Mouse (Mus musculus) lung, postnatal 0 days (tissue): ENCODE measurements at regions not wholly inside any gene's neighbourhood (a gene's known extent, or its start where the extent isn't known, plus 50 kb on each side); places are given as distances from the start of the nearest gene placed in this dataset.

ENCODE experiments used
- ATAC-seq: fragments of 200-750 bp; cut with Nextera tagmentation; 2 replicates; pipeline ENCODE4 v1.8.0; 2017; ENCODE audit warnings: moderate library complexity
- DNase-seq: peaks from one replicate; pipeline ENCODE4 v3.0.0-alpha.2; 2016; ENCODE audit warnings: low spot score
- H3K27ac ChIP-seq: fragments of 300-500 bp; sonication (generic); 2 replicates; pipeline ENCODE4 v1.5.1; 2014; ENCODE audit warnings: antibody characterized with exemption, mild to moderate bottlenecking, low read length, mixed read lengths
- H3K27me3 ChIP-seq: fragments of 300-500 bp; sonication (generic); replicated peaks from 2 replicates; pipeline ENCODE4 v1.6.1; 2014; ENCODE audit warnings: low read length, mixed read lengths; ENCODE audit not compliant: insufficient read depth
- H3K36me3 ChIP-seq: fragments of 300-500 bp; sonication (generic); 2 replicates; pipeline ENCODE4 v1.6.1; 2014; ENCODE audit warnings: low read length, mixed read lengths; ENCODE audit not compliant: insufficient read depth
- H3K4me1 ChIP-seq: fragments of 300-500 bp; sonication (generic); 2 replicates; pipeline ENCODE4 v1.6.1; 2014; ENCODE audit warnings: antibody characterized with exemption, low read depth, low read length, mixed read lengths; ENCODE audit not compliant: insufficient read depth
- H3K4me2 ChIP-seq: fragments of 300-500 bp; sonication (generic); replicated peaks from 2 replicates; pipeline ENCODE4 v1.6.1; 2014; ENCODE audit warnings: low read depth, mild to moderate bottlenecking, low read length, moderate library complexity, mixed read lengths
- H3K4me3 ChIP-seq: fragments of 300-500 bp; sonication (generic); 2 replicates; pipeline ENCODE4 v1.5.1; 2014; ENCODE audit warnings: low read depth, low read length
- H3K9ac ChIP-seq: fragments of 300-500 bp; sonication (generic); replicated peaks from 2 replicates; pipeline ENCODE4 v1.6.1; 2014; ENCODE audit warnings: low read depth, mild to moderate bottlenecking
- H3K9me3 ChIP-seq: fragments of 300-500 bp; sonication (generic); 2 replicates; pipeline ENCODE4 v1.6.1; 2016; ENCODE audit warnings: low read length, mixed read lengths
- CTCF ChIP-seq: IDR thresholded peaks from 2 replicates; pipeline ENCODE4 v1.5.1; 2016; ENCODE audit warnings: antibody characterized with exemption, mild to moderate bottlenecking
- EP300 ChIP-seq: IDR thresholded peaks from 2 replicates; pipeline ENCODE4 v1.6.1; 2016; ENCODE audit warnings: antibody characterized with exemption, mild to moderate bottlenecking, control low read depth
- WGBS: fragments of 180-500 bp; shearing (Covaris S2); extraction: QIAGEN DNeasy Blood & Tissue Kit; methylation state at CpG from one replicate; pipeline ENCODE4 v1.1.7; 2014; 5-methylcytosine and 5-hydroxymethylcytosine counted together

DNA sequence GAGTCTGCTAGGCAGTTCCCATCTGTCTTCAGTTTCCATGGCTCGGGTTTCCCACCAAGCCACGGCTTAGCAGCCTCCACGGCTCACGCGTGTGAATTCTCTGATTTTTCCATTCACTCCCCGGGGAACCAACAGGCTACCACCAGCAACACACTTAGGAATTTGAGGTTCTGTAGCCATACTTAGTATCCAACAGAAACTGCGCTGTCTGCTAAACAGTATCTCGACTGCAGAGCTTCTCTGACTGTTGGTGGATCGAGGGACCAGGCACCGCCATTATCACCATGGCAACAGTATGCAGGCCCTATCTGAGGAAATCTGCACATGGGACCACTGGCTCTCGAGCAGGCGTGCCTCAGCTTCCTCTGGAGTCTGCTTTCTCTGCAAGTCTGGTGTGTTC is 574.4 kb downstream of the Dok5 start:
- Histone ChIP-seq H3K4me1 (no peaks in the 10 kb centered on the region), H3K27me3 (no peaks in the 10 kb centered on the region), H3K36me3 (no peaks in the 10 kb centered on the region), H3K9me3 (no peaks in the 10 kb centered on the region), H3K9ac (no peak overlapping the region), H3K27ac (no peak overlapping the region), H3K4me2 (no peak overlapping the region), H3K4me3 (no peak overlapping the region)
- DNase-seq (no peak), ATAC-seq (no peak)
- 56% methylated on average over 12 of the region's 12 CpGs for WGBS
- TF ChIP-seq EP300: no peak
- no peak for TF ChIP-seq CTCF

DNA sequence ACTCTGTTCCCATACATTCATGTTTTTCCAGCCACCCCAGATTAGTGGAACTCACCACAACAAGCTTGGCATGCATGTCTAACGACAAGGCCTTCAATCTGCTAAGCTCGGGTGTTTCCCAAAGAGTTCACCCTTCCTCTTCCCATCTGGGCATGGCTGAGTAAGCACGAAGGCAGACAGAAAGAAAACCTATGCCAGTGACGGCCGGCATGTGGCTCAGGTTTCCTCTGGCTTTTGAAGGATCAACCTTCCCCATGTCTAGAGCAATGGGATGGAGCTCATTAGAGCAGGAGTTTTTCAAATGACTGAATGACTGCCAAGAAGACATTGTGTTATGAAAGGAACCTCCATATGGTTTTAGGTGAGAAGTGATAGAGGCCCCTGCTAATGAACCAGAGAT is 566.9 kb downstream of the Dok5 start:
- DNase-seq (no peak), ATAC-seq (no peak)
- no peak overlapping the region for H3K9ac ChIP-seq
- H3K36me3 ChIP-seq: no peaks in the 10 kb centered on the region
- TF ChIP-seq CTCF (no peak), EP300 (no peak)
- H3K27ac ChIP-seq: no peak overlapping the region
- H3K4me2 ChIP-seq: no peak overlapping the region
- no peak overlapping the region for H3K4me3 ChIP-seq
- H3K9me3 ChIP-seq: no peaks in the 10 kb centered on the region
- H3K4me1 ChIP-seq: no peaks in the 10 kb centered on the region
- 55% methylated on average over 5 of the region's 5 CpGs for WGBS
- no peaks in the 10 kb centered on the region for H3K27me3 ChIP-seq

DNA sequence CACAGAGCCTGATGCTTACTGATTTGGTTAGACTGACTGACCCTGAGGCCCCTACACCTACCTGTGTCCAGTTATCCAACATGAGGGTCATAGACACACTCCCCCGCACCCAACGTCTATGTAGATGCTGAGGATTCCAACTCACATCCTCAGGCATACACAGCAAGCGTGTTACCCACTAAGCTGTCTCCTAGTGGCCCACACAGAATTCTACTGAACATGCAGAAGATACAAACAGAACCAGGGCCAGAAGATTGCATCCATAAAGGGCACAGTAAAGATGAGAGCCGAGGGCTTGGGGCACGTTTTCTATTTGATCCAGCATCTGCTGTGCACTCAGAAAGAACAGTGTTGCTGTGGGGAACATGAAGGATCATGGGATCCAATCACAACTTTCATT is 564.0 kb downstream of the Dok5 start:
- no peak overlapping the region for H3K9ac ChIP-seq
- no peaks in the 10 kb centered on the region for H3K9me3 ChIP-seq
- no peaks in the 10 kb centered on the region for H3K27me3 ChIP-seq
- H3K36me3 ChIP-seq: no peaks in the 10 kb centered on the region
- no peak overlapping the region for H3K4me2 ChIP-seq
- TF ChIP-seq CTCF (no peak), EP300 (no peak)
- DNase-seq (no peak), ATAC-seq (no peak)
- H3K4me1 ChIP-seq: no peaks in the 10 kb centered on the region
- no peak overlapping the region for H3K4me3 ChIP-seq
- H3K27ac ChIP-seq: no peak overlapping the region
- WGBS: 80% methylated on average over 5 of the region's 5 CpGs

DNA sequence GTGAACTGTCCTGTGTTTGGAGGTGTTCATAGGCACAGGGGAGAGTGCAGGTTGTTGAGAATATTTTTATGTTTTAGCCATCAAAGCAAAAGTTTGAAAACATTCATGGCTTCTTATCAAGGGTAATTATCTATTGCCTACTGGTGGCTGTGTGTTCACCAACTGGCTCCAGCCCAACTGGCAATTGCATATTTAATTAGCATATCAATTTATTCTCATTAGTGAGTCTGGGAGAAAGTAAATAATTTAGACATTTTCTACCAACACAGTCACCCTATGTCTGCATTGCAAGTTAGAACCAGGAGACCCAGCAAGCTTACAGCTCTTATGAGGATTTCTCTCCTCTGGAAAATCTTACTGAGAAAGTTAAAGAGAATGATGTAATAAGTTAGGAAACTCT is 561.0 kb downstream of the Dok5 start:
- no peak overlapping the region for H3K4me3 ChIP-seq
- TF ChIP-seq EP300 (no peak), CTCF (no peak)
- H3K36me3 ChIP-seq: no peaks in the 10 kb centered on the region
- no peaks in the 10 kb centered on the region for H3K9me3 ChIP-seq
- H3K9ac ChIP-seq: no peak overlapping the region
- no peak for ATAC-seq
- no peaks in the 10 kb centered on the region for H3K27me3 ChIP-seq
- no peak overlapping the region for H3K27ac ChIP-seq
- DNase-seq: no peak
- no peak overlapping the region for H3K4me2 ChIP-seq
- no peaks in the 10 kb centered on the region for H3K4me1 ChIP-seq

DNA sequence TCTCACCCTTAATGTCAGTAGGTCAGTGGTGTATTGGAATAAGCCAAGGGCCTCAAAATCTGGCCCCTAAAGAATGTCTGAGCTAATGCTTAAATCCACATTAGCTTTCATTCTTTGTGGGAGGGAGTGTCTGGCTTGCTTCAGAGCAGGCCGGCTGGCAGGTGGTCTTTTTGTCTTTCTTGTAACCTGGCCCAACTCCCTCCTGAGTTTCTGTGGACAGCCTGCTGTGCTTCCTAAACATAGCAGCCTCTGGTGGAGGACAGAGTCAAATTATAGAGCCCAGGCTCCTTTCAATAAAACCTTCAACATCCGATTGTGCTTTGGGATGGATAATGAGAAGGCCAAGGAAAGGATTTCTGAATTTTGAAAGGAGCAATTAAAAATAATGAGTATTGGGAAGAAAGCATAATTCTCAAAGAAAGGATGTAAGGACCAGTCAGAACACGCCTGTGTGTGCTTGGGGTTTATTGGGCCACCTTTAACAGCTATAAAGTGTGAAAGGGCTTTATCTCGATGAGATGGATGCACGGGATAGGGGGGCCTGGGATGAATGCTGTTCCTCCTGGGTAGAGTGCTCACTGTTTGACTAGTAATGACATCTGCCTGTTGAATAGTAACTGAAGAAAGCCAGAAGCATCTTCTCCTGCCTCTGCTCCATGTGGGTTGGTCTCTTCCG is 554.2 kb downstream of the Dok5 start:
- no peaks in the 10 kb centered on the region for H3K9me3 ChIP-seq
- ATAC-seq: no peak
- no peaks in the 10 kb centered on the region for H3K36me3 ChIP-seq
- H3K9ac ChIP-seq: no peak overlapping the region
- H3K4me3 ChIP-seq: no peak overlapping the region
- DNase-seq: no peak
- H3K4me1 ChIP-seq: no peaks in the 10 kb centered on the region
- no peak overlapping the region for H3K4me2 ChIP-seq
- TF ChIP-seq EP300 (no peak), CTCF (no peak)
- WGBS: 47% methylated on average over 6 of the region's 6 CpGs
- no peaks in the 10 kb centered on the region for H3K27me3 ChIP-seq
- H3K27ac ChIP-seq: no peak overlapping the region

DNA sequence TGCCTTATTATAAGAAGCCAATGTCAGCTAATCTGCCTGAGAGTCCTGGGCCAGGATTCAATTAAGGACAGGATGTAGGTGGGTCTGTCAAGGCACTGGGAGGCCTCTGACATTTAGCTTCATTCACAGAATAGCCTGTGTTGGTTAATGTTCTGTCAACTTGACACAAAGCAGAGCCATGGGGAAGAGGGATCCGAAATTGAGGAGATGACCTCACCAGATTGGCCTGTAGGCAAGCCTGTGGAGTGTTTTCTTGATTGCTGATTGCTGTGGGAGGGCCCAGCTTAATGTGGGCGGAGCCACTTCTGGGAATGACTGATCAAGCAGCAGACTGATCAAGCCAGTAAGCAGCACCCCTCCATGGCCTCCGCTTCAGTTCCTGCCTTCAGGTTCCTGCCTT is 548.5 kb downstream of the Dok5 start:
- DNase-seq: no peak
- Histone ChIP-seq H3K4me2 (no peak overlapping the region), H3K36me3 (no peaks in the 10 kb centered on the region), H3K4me1 (no peaks in the 10 kb centered on the region), H3K27me3 (no peaks in the 10 kb centered on the region), H3K27ac (no peak overlapping the region), H3K4me3 (no peak overlapping the region), H3K9ac (no peak overlapping the region), H3K9me3 (no peaks in the 10 kb centered on the region)
- WGBS: 60% methylated on average over 3 of the region's 3 CpGs
- no peak for ATAC-seq
- TF ChIP-seq CTCF (no peak), EP300 (no peak)

DNA sequence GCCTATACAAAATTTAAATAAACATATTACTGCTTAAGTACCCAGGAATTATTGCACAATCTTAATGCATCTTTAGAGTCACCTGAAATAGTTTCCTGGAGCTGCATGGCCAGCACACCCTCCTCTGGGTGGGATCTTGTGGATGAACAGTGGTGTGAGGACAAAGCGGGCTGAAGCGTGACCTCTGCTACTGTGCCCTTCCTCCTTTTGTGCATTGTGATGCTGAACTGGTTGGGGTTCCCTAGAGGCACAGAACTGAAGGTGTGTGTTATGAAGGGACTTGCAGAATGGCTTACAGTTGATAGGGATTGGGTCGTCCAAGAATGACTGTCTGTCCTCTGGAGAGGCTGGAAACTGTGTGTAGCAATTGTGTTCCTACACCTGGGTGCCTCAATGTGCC is 547.7 kb downstream of the Dok5 start:
- TF ChIP-seq CTCF (no peak), EP300 (no peak)
- H3K4me3 ChIP-seq: no peak overlapping the region
- no peaks in the 10 kb centered on the region for H3K36me3 ChIP-seq
- H3K9ac ChIP-seq: no peak overlapping the region
- WGBS: 80% methylated on average over 3 of the region's 3 CpGs
- DNase-seq: no peak
- H3K4me1 ChIP-seq: no peaks in the 10 kb centered on the region
- no peaks in the 10 kb centered on the region for H3K27me3 ChIP-seq
- no peak for ATAC-seq
- no peak overlapping the region for H3K4me2 ChIP-seq
- no peak overlapping the region for H3K27ac ChIP-seq
- H3K9me3 ChIP-seq: no peaks in the 10 kb centered on the region
